Mouse (Mus musculus) adrenal gland, adult 8-10 months (tissue): ENCODE measurements around the gene Ppm1l. TPM values are rescaled to one million over a fixed set of nuclear protein-coding genes. Genes with fewer than 3 reads are reported as not detected.

Experiments
- DNase-seq: peaks from one replicate; pipeline ENCODE4 v3.0.0; 2022
- total RNA-seq, 4 experiments: library from RNA; stranded (reverse); gene quantifications; 2 replicates each; pipeline ENCODE4 v1.2.4; 2022

The Ppm1l gene
- total RNA-seq, 4 experiments from 2014 or later: 15.4 to 22.2 (median 19.6) TPM

DNA sequence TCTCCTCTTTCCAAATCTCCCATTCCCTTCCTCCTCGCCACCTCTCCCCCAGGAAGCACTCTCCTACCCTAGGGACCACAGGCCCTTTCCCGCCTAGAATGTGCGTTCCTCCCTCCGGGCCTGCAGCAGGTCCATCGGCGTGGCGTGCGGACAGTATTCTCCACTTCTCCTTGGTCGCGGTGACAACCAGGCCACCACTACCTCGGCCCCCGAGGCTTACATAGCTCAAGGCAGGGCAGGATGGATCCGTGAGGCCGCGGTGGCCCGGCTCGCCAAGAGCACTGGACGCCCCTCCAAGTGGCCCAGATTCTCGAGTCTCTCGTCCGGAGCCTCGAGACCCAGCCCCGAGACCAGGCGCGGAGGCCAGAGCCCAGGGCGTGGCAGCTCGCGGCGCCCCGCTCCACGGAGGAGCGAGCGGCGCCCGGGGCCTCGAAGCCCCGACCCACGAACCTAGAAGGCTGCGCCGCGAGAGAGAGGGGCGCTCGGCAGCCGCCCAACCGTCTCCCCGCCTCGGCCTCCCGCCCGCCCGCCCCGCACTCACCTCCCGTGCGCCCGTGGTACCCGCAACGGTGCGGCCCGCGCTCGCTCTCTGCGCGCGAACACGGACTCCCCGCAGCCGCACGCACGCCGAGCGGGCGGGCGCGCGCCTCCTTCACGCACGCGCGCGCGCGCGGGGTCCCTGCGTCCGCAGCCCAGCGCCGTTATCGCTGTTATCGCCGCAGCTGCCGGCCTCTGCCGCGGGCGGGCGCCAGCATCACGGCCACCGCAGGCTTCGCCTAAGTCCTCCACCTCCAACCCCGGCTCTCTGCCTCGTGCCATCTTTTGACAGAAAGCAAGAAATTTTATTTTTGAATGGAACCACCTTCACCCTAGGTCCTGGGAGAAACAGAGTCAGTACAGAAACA, 281.9 kb downstream of the Ppm1l start, which contains the start of gene B3galnt1:
Gene B3galnt1, minus strand, starts transcription at position 700 of the 905 bp plus-strand sequence.
- DNase-seq: peak; percentile 46

- no peak for DNase-seq
These were observed 282.5 kb downstream of the Ppm1l start for GRCm38 (mm10) chr3:69599166-69599500.

DNA sequence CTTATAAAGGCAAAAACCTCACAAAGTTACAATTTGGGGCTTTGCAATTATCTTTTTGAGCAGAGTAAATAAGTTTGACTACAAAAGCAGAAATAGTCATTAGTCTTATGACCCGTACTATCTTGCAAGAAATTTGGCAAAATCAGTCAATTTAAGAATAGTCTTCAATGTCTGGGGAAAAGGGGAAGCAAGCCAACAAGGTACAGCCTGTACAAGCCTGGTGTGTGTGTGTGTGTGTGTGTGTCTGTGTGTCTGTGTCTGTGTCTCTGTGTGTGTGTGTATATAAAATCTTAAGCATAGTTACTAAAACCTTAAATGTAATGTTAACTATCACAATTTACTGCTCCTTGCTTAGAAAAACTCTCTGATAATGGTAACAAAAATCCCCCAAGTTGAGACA, 290.3 kb downstream of the Ppm1l start:
- no peak for DNase-seq

- DNase-seq: no peak
These were observed 290.8 kb downstream of the Ppm1l start for GRCm38 (mm10) chr3:69607468-69607867.

GRCm38 (mm10) chr3:69607909-69608308, 291.2 kb downstream of the Ppm1l start:
- DNase-seq: no peak

Other genes with a start within 250 kb of the Ppm1l start
- 10 to 100 TPM; 53.4 to 79.9 (median 67.1) TPM for gene Kpna4, start 189.7 kb upstream of the Ppm1l start, total RNA-seq
- gene Arl14, start 94.4 kb upstream of the Ppm1l start, total RNA-seq: not detected